Mouse (Mus musculus) spleen, postnatal 4 days (tissue): ENCODE measurements at regions not wholly inside any gene's neighbourhood (a gene's known extent, or its start where the extent isn't known, plus 50 kb on each side); places are given as distances from the start of the nearest gene placed in this dataset.

Experiments used
- DNase-seq, 2 experiments: peaks; one replicate each; pipeline ENCODE4 v3.0.0; 2022; ENCODE audit warnings: low spot score in 2 of 2

GRCm38 (mm10) chr13:97652279-97652678 lies 108.2 kb downstream of the Gm10260 start:
- DNase-seq: no peak

- DNase-seq: no peak
Measured at GRCm38 (mm10) chr13:97651761-97652160, 108.7 kb downstream of the Gm10260 start.

- DNase-seq: no peak
Measured at GRCm38 (mm10) chr13:97651176-97651575, 109.3 kb downstream of the Gm10260 start.

- no peak for DNase-seq
Measured at GRCm38 (mm10) chr13:97650191-97650590, 110.2 kb downstream of the Gm10260 start.

- DNase-seq: no peak
Measured at GRCm38 (mm10) chr13:97647486-97647885, 112.9 kb downstream of the Gm10260 start.

- no peak for DNase-seq
Measured at GRCm38 (mm10) chr13:97646021-97646385, 114.4 kb downstream of the Gm10260 start.

GRCm38 (mm10) chr13:97645107-97646020 lies 115.1 kb downstream of the Gm10260 start:
- no peak for DNase-seq

- DNase-seq: no peak
Measured at GRCm38 (mm10) chr13:97640236-97640635, 120.2 kb downstream of the Gm10260 start.

GRCm38 (mm10) chr13:97639656-97640055 lies 120.8 kb downstream of the Gm10260 start:
- no peak for DNase-seq

GRCm38 (mm10) chr13:97638457-97639088 lies 121.9 kb downstream of the Gm10260 start:
- no peak for DNase-seq

- DNase-seq: no peak
Measured at GRCm38 (mm10) chr13:97637506-97637905, 122.9 kb downstream of the Gm10260 start.

- DNase-seq: no peak
Measured at GRCm38 (mm10) chr13:97634041-97634788, 126.2 kb downstream of the Gm10260 start.

GRCm38 (mm10) chr13:97633551-97633950 lies 126.9 kb downstream of the Gm10260 start:
- no peak for DNase-seq

- DNase-seq: no peak
Measured at GRCm38 (mm10) chr13:97631872-97632402, 128.5 kb downstream of the Gm10260 start.

GRCm38 (mm10) chr13:97630921-97631320 lies 129.5 kb downstream of the Gm10260 start:
- no peak for DNase-seq

- no peak for DNase-seq
Measured at GRCm38 (mm10) chr13:97628608-97629007, 131.8 kb downstream of the Gm10260 start.

GRCm38 (mm10) chr13:97627247-97627646 lies 133.2 kb downstream of the Gm10260 start:
- DNase-seq: no peak

GRCm38 (mm10) chr13:97626786-97627185 lies 133.6 kb downstream of the Gm10260 start:
- no peak for DNase-seq

GRCm38 (mm10) chr13:97626116-97626515 lies 134.3 kb downstream of the Gm10260 start:
- DNase-seq: no peak

GRCm38 (mm10) chr13:97625391-97625790 lies 135.0 kb downstream of the Gm10260 start:
- no peak for DNase-seq

GRCm38 (mm10) chr13:97618190-97618586 lies 142.2 kb downstream of the Gm10260 start:
- DNase-seq: no peak
